ENCODE assay signal across 8 mouse cellular contexts in genomic region chr5:63982296-63982695, GRCm38 (mm10). TPM values are rescaled to one million over a fixed set of nuclear protein-coding genes. Genes with fewer than 3 reads are reported as not detected.
DNase-seq lines count a peak whose midpoint lies in the region; ATAC-seq lines count a peak whose summit lies in the region.

No protein-coding gene starts in this region.

- no peak for ATAC-seq in heart, embryonic 11.5 days (replicated peaks; ENCODE audit: insufficient number of reproducible peaks, low FRiP score, low TSS enrichment)

- no peak overlapping the region for H3K4me3 ChIP-seq in heart, embryonic 11.5 days (ENCODE audit: low read depth, low read length)

- no peaks in the 10 kb centered on the region for H3K9me3 ChIP-seq in heart, embryonic 11.5 days (replicated peaks; ENCODE audit: control insufficient read depth, low read length)

- H3K27me3 ChIP-seq in heart, embryonic 11.5 days (ENCODE audit: control insufficient read depth, insufficient read depth, low read length) = no peaks in the 10 kb centered on the region

- no peak overlapping the region for H3K27ac ChIP-seq in heart, embryonic 11.5 days (ENCODE audit: low read depth, low read length)

- no peaks in the 10 kb centered on the region for H3K4me1 ChIP-seq in heart, embryonic 11.5 days (ENCODE audit: control insufficient read depth, insufficient read depth, low read length)

- no peak overlapping the region for H3K9ac ChIP-seq in heart, embryonic 11.5 days (ENCODE audit: low read depth, low read length)

- peak; percentile 69 to 70 for DNase-seq in cerebellum, postnatal 10 days
- DNase-seq in cerebellum, adult 9-11 months = no peak
- peak; percentile 36 for DNase-seq in Muller cell, postnatal 12 days (ENCODE audit: inconsistent ontology term)
- DNase-seq in kidney, postnatal 4 days = peak; percentile 27 to 46
- DNase-seq in right cerebral cortex, postnatal 36 days (ENCODE audit: low spot score in 2 of 2) = no peak
- DNase-seq in natural killer cell, adult 2 months (ENCODE audit: low spot score in 2 of 2) = no peak
- DNase-seq in thymus, adult 18-20 months = no peak

- 37% methylated on average over 11 of the region's 11 CpGs for WGBS in heart, embryonic 11.5 days (ENCODE audit: insufficient replicate concordance)

- no peaks in the 10 kb centered on the region for H3K36me3 ChIP-seq in heart, embryonic 11.5 days (ENCODE audit: control insufficient read depth, insufficient read depth, low read length)

- 0 out of 2 replicates have a peak overlapping the region, but pooled peaks have one; percentile 12 for H3K4me2 ChIP-seq in heart, embryonic 11.5 days

RNA-seq across cellular contexts. Expression of gene Rell1, which starts 13.6 kb away (rescaled TPM):
- 6.6 and 8.3 TPM in 2 replicates for polyA plus RNA-seq in heart, embryonic 11.5 days (2014; fragmentation: Nextera tagmentation; extraction: Ambion mirVana)

Comparison
In these comparisons a context has a peak if more than half of its experiments do, and no peak if none do; other contexts are left out.
1. DNase-seq: peak in cerebellum, postnatal 10 days (2 of 2), Muller cell, postnatal 12 days (single experiment) and kidney, postnatal 4 days (2 of 2); none in cerebellum, adult 9-11 months (single experiment), right cerebral cortex, postnatal 36 days (0 of 2), natural killer cell, adult 2 months (0 of 2) and thymus, adult 18-20 months (0 of 2).